Mouse (Mus musculus): ENCODE data around the gene Ndufaf2. TPM values are rescaled to one million over a fixed set of nuclear protein-coding genes. Genes with fewer than 3 reads are reported as not detected.

The Ndufaf2 gene
- polyA plus RNA-seq, 1 experiment from 2014 or later, result 44.7 TPM

DNA sequence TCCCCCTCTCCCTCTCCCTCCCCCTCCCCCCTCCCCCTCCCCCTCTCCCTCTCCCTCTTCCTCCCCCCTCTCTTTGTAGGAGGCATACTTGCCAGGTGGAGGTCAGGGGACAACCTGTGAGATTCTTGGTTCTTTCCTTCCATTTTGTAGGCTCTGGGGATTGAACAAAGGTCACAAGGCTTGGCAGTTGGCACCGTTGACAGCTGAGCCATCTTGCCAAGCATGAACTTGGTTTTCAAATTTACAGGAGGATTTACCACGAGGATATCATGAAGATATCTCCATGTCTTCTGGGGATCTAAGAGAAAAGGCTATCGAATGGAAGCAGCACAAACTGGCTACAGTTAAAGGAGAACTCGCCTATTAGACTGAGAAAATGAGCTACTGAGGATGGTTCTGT, 196.9 kb downstream of the Ndufaf2 start:
- 50% methylated on average over 4 of the region's 4 CpGs for WGBS (ENCODE audit: insufficient replicate concordance)
- Histone ChIP-seq H3K27me3 (no peaks in the 10 kb centered on the region), H3K9me3 (replicated peaks) (no peaks in the 10 kb centered on the region), H3K36me3 (no peaks in the 10 kb centered on the region), H3K9ac (no peak overlapping the region), H3K4me1 (replicated peaks) (0 out of 2 replicates have a peak, but pooled peaks cover 5% of the 10 kb centered on the region), H3K4me2 (no peak overlapping the region), H3K27ac (no peak overlapping the region), H3K4me3 (replicated peaks) (no peak overlapping the region)
- ATAC-seq (ENCODE audit: low read depth) (no peak), DNase-seq (no peak)

- Histone ChIP-seq H3K27me3 (no peaks in the 10 kb centered on the region), H3K27ac (no peak overlapping the region), H3K9ac (no peak overlapping the region), H3K36me3 (no peaks in the 10 kb centered on the region), H3K4me2 (no peak overlapping the region), H3K4me1 (replicated peaks) (peaks cover 7% of the 10 kb centered on the region; the same call in 1 of the 2 replicates), H3K4me3 (replicated peaks) (no peak overlapping the region), H3K9me3 (replicated peaks) (no peaks in the 10 kb centered on the region)
- no peak for DNase-seq
- ATAC-seq (ENCODE audit: low read depth), result no peak
- WGBS (ENCODE audit: insufficient replicate concordance), result 62% methylated on average over 5 of the region's 5 CpGs
These were observed 197.9 kb downstream of the Ndufaf2 start for GRCm38 (mm10) chr13:107960549-107960948.

DNA sequence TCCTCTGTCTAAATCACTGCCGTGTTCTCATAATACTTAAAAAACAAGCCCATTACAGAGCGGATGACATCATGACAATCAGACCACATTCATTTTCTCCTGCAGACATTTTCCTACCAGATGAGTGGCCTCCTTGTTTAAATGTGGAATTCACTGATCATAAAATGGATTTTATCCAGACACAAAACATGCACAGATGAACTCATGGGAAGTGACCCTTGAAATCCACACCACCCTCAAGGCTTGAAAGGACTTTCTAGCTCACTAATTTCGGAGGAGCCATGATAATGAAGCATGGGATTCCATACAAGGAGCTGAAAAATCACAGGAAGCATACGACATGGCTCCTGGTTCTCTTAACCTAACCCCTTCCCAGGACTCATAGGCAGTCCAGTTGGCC, 198.5 kb downstream of the Ndufaf2 start:
- no peak overlapping the region for H3K4me3 ChIP-seq (replicated peaks)
- H3K9me3 ChIP-seq (replicated peaks), result no peaks in the 10 kb centered on the region
- ATAC-seq (ENCODE audit: low read depth) (no peak), DNase-seq (no peak)
- no peaks in the 10 kb centered on the region for H3K27me3 ChIP-seq
- no peak overlapping the region for H3K4me2 ChIP-seq
- H3K4me1 ChIP-seq (replicated peaks), result peaks cover 11% of the 10 kb centered on the region
- H3K36me3 ChIP-seq, result no peaks in the 10 kb centered on the region
- no peak overlapping the region for H3K9ac ChIP-seq
- WGBS (ENCODE audit: insufficient replicate concordance), result 61% methylated on average over 4 of the region's 4 CpGs
- no peak overlapping the region for H3K27ac ChIP-seq

GRCm38 (mm10) chr13:107956246-107956645, 202.2 kb downstream of the Ndufaf2 start:
- no peak overlapping the region for H3K9ac ChIP-seq
- H3K27me3 ChIP-seq, result no peaks in the 10 kb centered on the region
- DNase-seq (no peak), ATAC-seq (ENCODE audit: low read depth) (no peak)
- WGBS (ENCODE audit: insufficient replicate concordance), result 47% methylated on average over 3 of the region's 3 CpGs
- no peak overlapping the region; the same call in 1 of the 2 replicates for H3K27ac ChIP-seq
- H3K9me3 ChIP-seq (replicated peaks), result no peaks in the 10 kb centered on the region
- H3K36me3 ChIP-seq, result no peaks in the 10 kb centered on the region
- no peak overlapping the region for H3K4me3 ChIP-seq (replicated peaks)
- no peak overlapping the region for H3K4me2 ChIP-seq
- H3K4me1 ChIP-seq (replicated peaks), result peaks cover 16% of the 10 kb centered on the region

DNA sequence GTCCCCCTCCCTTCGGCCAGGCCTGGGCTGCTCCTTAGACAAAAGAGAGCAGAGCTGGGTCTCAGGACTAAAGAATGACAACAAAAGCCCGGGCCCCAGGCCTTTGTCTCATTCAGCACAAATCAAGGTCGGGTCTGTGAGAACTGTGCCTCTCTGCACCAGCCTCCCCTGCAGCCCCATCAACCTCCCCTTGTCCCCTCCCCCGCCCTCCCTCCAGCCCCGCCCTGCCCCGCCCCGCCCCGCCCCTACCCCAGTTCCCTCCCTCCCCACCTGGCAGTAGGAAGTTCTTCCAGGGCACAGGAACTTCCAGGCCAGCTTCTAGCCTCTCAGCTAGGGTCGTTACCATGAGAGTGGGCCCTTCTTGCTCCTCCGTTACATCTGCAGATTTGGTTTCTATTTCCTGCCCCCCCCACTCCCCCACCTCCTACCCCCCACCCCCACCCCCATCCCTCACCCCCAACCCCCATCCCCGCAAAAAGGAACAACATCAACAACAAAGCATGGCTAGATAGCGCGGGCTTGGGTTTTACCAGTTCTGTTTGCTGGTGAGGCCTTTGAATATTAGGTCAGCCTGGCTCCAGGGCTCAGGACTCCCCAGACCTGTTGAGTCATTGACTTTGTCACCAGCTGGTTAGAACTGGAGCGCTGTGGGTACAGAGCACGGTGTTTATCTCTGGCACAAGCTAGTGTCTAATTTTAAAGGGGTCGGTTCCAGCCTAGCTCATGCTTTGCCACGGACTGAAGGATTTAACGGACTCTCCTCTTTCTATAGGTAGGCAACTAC, 202.9 kb downstream of the Ndufaf2 start:
- Histone ChIP-seq H3K4me2 (peak overlapping the region; percentile 23; the same call in 1 of the 2 replicates), H3K36me3 (no peaks in the 10 kb centered on the region), H3K4me1 (replicated peaks) (peaks cover 16% of the 10 kb centered on the region), H3K27ac (no peak overlapping the region), H3K9ac (no peak overlapping the region), H3K4me3 (replicated peaks) (no peak overlapping the region), H3K27me3 (no peaks in the 10 kb centered on the region), H3K9me3 (replicated peaks) (no peaks in the 10 kb centered on the region)
- ATAC-seq (ENCODE audit: low read depth) (peak; percentile 76), DNase-seq (peak; percentile 17)
- WGBS (ENCODE audit: insufficient replicate concordance), result 13% methylated on average over 16 of the region's 18 CpGs

DNA sequence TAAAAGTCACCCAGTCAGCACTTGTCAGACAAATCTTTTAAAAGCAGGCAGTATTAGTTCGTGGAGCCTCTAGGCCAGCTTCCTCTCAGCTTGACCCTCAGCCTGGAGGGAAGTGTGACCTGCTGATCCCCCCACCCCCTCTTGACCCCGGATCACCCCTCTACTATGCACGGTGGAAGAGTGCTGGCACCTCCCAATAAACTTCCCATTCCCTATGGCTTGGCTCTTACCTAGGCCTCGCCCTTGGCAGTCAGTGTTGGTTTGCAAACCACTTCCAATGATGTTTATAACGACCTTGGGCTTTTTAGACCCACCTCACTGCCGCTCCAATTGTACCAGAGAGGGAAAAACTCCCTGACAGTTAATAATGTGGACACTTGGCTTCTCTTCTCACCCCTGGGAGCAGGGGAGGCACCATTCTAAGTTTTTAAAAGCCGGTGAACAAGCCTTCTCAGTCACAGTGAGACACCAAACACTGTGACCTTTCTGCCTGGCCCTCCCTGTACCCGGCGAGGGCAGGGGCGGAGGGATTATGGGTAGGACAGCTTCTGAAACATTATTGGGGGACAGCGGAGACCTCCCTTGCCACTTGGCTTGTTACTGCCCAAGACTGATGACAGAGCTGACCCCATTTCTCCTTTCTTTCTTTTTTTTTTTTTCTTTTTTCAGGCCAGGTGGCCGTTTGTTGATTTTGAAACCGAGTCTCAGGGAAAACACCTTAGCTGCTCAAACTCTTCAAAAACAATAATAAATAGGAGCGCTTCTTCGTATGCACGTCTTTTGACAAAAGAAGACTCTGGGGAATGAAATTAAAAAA, 203.8 kb downstream of the Ndufaf2 start:
- H3K27ac ChIP-seq, result peak overlapping the region; percentile 45; the same call in 1 of the 2 replicates
- no peaks in the 10 kb centered on the region for H3K27me3 ChIP-seq
- 40% methylated on average over 16 of the region's 16 CpGs for WGBS (ENCODE audit: insufficient replicate concordance)
- no peak overlapping the region for H3K9ac ChIP-seq
- H3K4me3 ChIP-seq (replicated peaks), result no peak overlapping the region
- no peaks in the 10 kb centered on the region for H3K36me3 ChIP-seq
- DNase-seq (no peak), ATAC-seq (ENCODE audit: low read depth) (peak; percentile 49; the same call in 1 of the 2 replicates)
- peaks cover 16% of the 10 kb centered on the region for H3K4me1 ChIP-seq (replicated peaks)
- peak overlapping the region; percentile 23; the same call in 1 of the 2 replicates for H3K4me2 ChIP-seq
- H3K9me3 ChIP-seq (replicated peaks), result no peaks in the 10 kb centered on the region

GRCm38 (mm10) chr13:107954100-107954444, 204.4 kb downstream of the Ndufaf2 start:
- no peak overlapping the region for H3K9ac ChIP-seq
- ATAC-seq (ENCODE audit: low read depth) (no peak), DNase-seq (no peak)
- WGBS (ENCODE audit: insufficient replicate concordance), result 22% methylated on average over 9 of the region's 9 CpGs
- no peaks in the 10 kb centered on the region for H3K9me3 ChIP-seq (replicated peaks)
- H3K27me3 ChIP-seq, result no peaks in the 10 kb centered on the region
- no peak overlapping the region for H3K4me2 ChIP-seq
- H3K4me1 ChIP-seq (replicated peaks), result peaks cover 16% of the 10 kb centered on the region
- no peak overlapping the region for H3K4me3 ChIP-seq (replicated peaks)
- no peaks in the 10 kb centered on the region for H3K36me3 ChIP-seq
- H3K27ac ChIP-seq, result peak overlapping the region; percentile 45; the same call in 1 of the 2 replicates

Other genes starting within 250 kb of the Ndufaf2 start
- 28.0 and 36.9 TPM in 2 replicates for gene Smim15, start 114.2 kb downstream of the Ndufaf2 start, polyA plus RNA-seq (2015; fragmentation: Nextera tagmentation; extraction: Ambion mirVana)
- 10.6 and 11.3 TPM in 2 replicates for gene Ercc8, start 108 bp upstream of the Ndufaf2 start, polyA plus RNA-seq (2015; fragmentation: Nextera tagmentation; extraction: Ambion mirVana)
- gene Elovl7, start 55.8 kb upstream of the Ndufaf2 start, polyA plus RNA-seq (2015; fragmentation: Nextera tagmentation; extraction: Ambion mirVana), result 2.0 and 2.3 TPM in 2 replicates
- 9.7 and 11.9 TPM in 2 replicates for gene Depdc1b, start 157.7 kb upstream of the Ndufaf2 start, polyA plus RNA-seq (2015; fragmentation: Nextera tagmentation; extraction: Ambion mirVana)